Mouse (Mus musculus) C2C12 (cell line): ENCODE data around the gene Usp35.

Experiments
- CEBPB ChIP-seq: IDR thresholded peaks from one replicate; pipeline ENCODE4 v1.6.1; 2011; ENCODE audit warnings: low read depth, mild to moderate bottlenecking, control low read depth, moderate library complexity
- CTCF ChIP-seq: IDR thresholded peaks from one replicate; pipeline ENCODE4 v1.5.1; 2011; ENCODE audit not compliant: control insufficient read depth, insufficient read depth, insufficient read length
- FOSL1 ChIP-seq: IDR thresholded peaks from one replicate; pipeline ENCODE4 v1.8.0; 2011; ENCODE audit warnings: mild to moderate bottlenecking, low read length; ENCODE audit not compliant: poor library complexity, insufficient read depth, severe bottlenecking
- MAX ChIP-seq: IDR thresholded peaks from one replicate; pipeline ENCODE4 v1.6.1; 2011; ENCODE audit warnings: mild to moderate bottlenecking, control low read depth
- MYOD1 ChIP-seq: IDR thresholded peaks from one replicate; pipeline ENCODE4 v1.6.1; 2011; ENCODE audit warnings: low read depth; ENCODE audit not compliant: control insufficient read depth, insufficient read length
- MYOG ChIP-seq: IDR thresholded peaks from one replicate; pipeline ENCODE4 v1.6.1; 2011; ENCODE audit not compliant: control insufficient read depth, insufficient read length; ENCODE audit errors: extremely low read depth

DNA sequence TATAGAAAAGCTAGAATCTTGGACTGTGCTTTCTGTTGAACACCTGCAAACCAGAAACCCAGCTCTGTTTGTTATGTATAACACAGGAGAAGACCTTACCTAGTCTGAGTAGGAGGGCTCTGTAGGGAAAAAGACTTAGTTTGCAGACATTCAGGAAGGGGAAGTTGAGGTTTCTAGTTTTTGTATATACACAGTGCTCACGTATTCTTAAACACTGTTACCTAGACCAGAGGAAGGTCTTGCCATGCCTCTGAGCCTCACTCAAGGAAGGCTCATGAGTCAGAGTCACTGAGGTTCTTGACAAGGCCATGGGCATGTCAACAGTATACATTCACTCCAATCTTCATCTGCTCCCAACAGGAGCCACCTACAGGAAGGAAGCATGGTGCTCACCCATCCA, 60.8 kb downstream of the Usp35 start:
- TF ChIP-seq CTCF: no peak
- no peak for TF ChIP-seq MAX
- no peak for TF ChIP-seq CEBPB
- no peak for TF ChIP-seq MYOD1
- no peak for TF ChIP-seq MYOG
- TF ChIP-seq FOSL1: no peak
